Mouse (Mus musculus): Measurements from ENCODE around the gene Serpina3i.

DNA sequence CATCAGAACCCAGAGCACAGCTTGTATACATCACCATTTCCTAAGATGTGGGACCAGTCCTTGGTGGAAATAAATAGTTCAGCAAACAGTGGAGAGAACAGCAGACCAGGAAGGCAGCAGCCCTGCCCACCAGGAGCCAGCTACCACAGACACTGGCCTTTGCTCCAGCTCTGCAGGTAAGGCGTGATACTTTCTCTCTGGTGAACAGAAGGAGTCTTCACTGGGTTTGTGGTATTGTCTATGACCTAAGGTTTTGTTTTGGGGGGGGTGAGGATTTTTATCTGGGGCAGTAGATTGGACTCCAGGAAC, 48.5 kb upstream of the Serpina3i start, which contains the start of gene Serpina3f:
- no peak for TF ChIP-seq POLR2A (IDR thresholded peaks at IDR 0.05; ENCODE audit: low read depth, low read length)
- no peak for TF ChIP-seq CTCF (conservative IDR thresholded peaks at IDR 0.05; ENCODE audit: insufficient read depth, insufficient read length, low read depth, low read length)
